Mouse (Mus musculus): ENCODE data around the gene Tlcd2. TPM values are rescaled to one million over a fixed set of nuclear protein-coding genes. Genes with fewer than 3 reads are reported as not detected.
"Not testable (repeated sequence)": the region's sequence is repeated elsewhere in the genome, so short reads cannot be mapped to it uniquely, and the experiment has no call there.

Gene Tlcd2
- polyA plus RNA-seq, 1 experiment from 2014 or later: 12.1 TPM

GRCm38 (mm10) chr11:75453991-75454930 is 7.3 kb upstream of the Tlcd2 start, which contains the start of gene Wdr81:
TSS of gene Wdr81 (minus strand) at chr11:75454717.
- ATAC-seq (replicated peaks; ENCODE audit: extremely low read depth, insufficient read depth, low FRiP score): peak; percentile 91
- 2% methylated on average over 56 of the region's 56 CpGs for WGBS
- H3K4me1 ChIP-seq (ENCODE audit: control insufficient read depth, insufficient read depth, low read length): peaks cover 19% of the 10 kb centered on the region

GRCm38 (mm10) chr11:75455041-75455736 is 6.3 kb upstream of the Tlcd2 start:
- Histone ChIP-seq H3K36me3 (ENCODE audit: control insufficient read depth, insufficient read depth) (peaks cover 3% of the 10 kb centered on the region; the same call in 1 of the 2 replicates), H3K9me3 (replicated peaks; ENCODE audit: control insufficient read depth, low read length) (no peaks in the 10 kb centered on the region), H3K4me1 (ENCODE audit: control insufficient read depth, insufficient read depth, low read length) (peaks cover 28% of the 10 kb centered on the region), H3K4me2 (ENCODE audit: low read depth, low read length) (peak overlapping the region; percentile 99), H3K9ac (ENCODE audit: low read length) (peak overlapping the region; percentile 84), H3K27ac (ENCODE audit: low read length) (peak overlapping the region; percentile 41), H3K4me3 (ENCODE audit: low read length) (peak overlapping the region; percentile 83), H3K27me3 (ENCODE audit: control insufficient read depth, insufficient read depth, low read length) (no peaks in the 10 kb centered on the region)
- 71% methylated on average over 10 of the region's 10 CpGs for WGBS
- ATAC-seq (replicated peaks; ENCODE audit: extremely low read depth, insufficient read depth, low FRiP score): 0 out of 2 replicates have a peak, but pooled peaks have one; percentile 0

More at GRCm38 (mm10) chr11:75453991-75454930, 7.3 kb upstream of the Tlcd2 start, which contains the start of gene Wdr81:
- Histone ChIP-seq H3K27ac (ENCODE audit: low read length) (peak within 1 kb of the TSS; percentile 41), H3K4me3 (ENCODE audit: low read length) (peak within 1 kb of the TSS; percentile 83), H3K4me2 (ENCODE audit: low read depth, low read length) (peak within 1 kb of the TSS; percentile 99), H3K9ac (ENCODE audit: low read length) (peak within 1 kb of the TSS; percentile 84), H3K9me3 (replicated peaks; ENCODE audit: control insufficient read depth, low read length) (no peaks in the 10 kb centered on the region), H3K27me3 (ENCODE audit: control insufficient read depth, insufficient read depth, low read length) (no peaks in the 10 kb centered on the region), H3K36me3 (ENCODE audit: control insufficient read depth, insufficient read depth) (peaks cover 5% of the 10 kb centered on the region; the same call in 1 of the 2 replicates)

GRCm38 (mm10) chr11:75455971-75456370 is 5.5 kb upstream of the Tlcd2 start:
- ATAC-seq (replicated peaks; ENCODE audit: extremely low read depth, insufficient read depth, low FRiP score); H3K27me3 ChIP-seq (ENCODE audit: control insufficient read depth, insufficient read depth, low read length); H3K9ac ChIP-seq (ENCODE audit: low read length); H3K9me3 ChIP-seq (replicated peaks; ENCODE audit: control insufficient read depth, low read length); H3K4me3 ChIP-seq (ENCODE audit: low read length); H3K27ac ChIP-seq (ENCODE audit: low read length); H3K4me2 ChIP-seq (ENCODE audit: low read depth, low read length); H3K36me3 ChIP-seq (ENCODE audit: control insufficient read depth, insufficient read depth): not testable (repeated sequence)
- peaks cover 29% of the 10 kb centered on the region for H3K4me1 ChIP-seq (ENCODE audit: control insufficient read depth, insufficient read depth, low read length)
- 79% methylated on average over 2 of the region's 2 CpGs for WGBS

GRCm38 (mm10) chr11:75456440-75456871 is 5.1 kb upstream of the Tlcd2 start:
- Histone ChIP-seq H3K4me3 (ENCODE audit: low read length) (no peak overlapping the region), H3K27ac (ENCODE audit: low read length) (no peak overlapping the region), H3K27me3 (ENCODE audit: control insufficient read depth, insufficient read depth, low read length) (no peaks in the 10 kb centered on the region), H3K9ac (ENCODE audit: low read length) (no peak overlapping the region), H3K9me3 (replicated peaks; ENCODE audit: control insufficient read depth, low read length) (no peaks in the 10 kb centered on the region), H3K36me3 (ENCODE audit: control insufficient read depth, insufficient read depth) (peaks cover 3% of the 10 kb centered on the region; the same call in 1 of the 2 replicates), H3K4me2 (ENCODE audit: low read depth, low read length) (no peak overlapping the region), H3K4me1 (ENCODE audit: control insufficient read depth, insufficient read depth, low read length) (peaks cover 29% of the 10 kb centered on the region)
- WGBS: 79% methylated on average over 7 of the region's 7 CpGs
- no peak for ATAC-seq (replicated peaks; ENCODE audit: extremely low read depth, insufficient read depth, low FRiP score)

- Histone ChIP-seq H3K27ac (ENCODE audit: low read length) (no peak overlapping the region), H3K36me3 (ENCODE audit: control insufficient read depth, insufficient read depth) (no peaks in the 10 kb centered on the region), H3K9me3 (replicated peaks; ENCODE audit: control insufficient read depth, low read length) (no peaks in the 10 kb centered on the region), H3K27me3 (ENCODE audit: control insufficient read depth, insufficient read depth, low read length) (no peaks in the 10 kb centered on the region), H3K4me3 (ENCODE audit: low read length) (no peak overlapping the region), H3K4me2 (ENCODE audit: low read depth, low read length) (no peak overlapping the region), H3K9ac (ENCODE audit: low read length) (no peak overlapping the region), H3K4me1 (ENCODE audit: control insufficient read depth, insufficient read depth, low read length) (peaks cover 35% of the 10 kb centered on the region)
- 15% methylated on average over 3 of the region's 3 CpGs for WGBS
- no peak for ATAC-seq (replicated peaks; ENCODE audit: extremely low read depth, insufficient read depth, low FRiP score)
Measured at GRCm38 (mm10) chr11:75458169-75458568, 3.3 kb upstream of the Tlcd2 start.

GRCm38 (mm10) chr11:75458628-75459041 is 2.9 kb upstream of the Tlcd2 start:
- H3K4me2 ChIP-seq (ENCODE audit: low read depth, low read length): no peak overlapping the region
- WGBS: 53% methylated on average over 8 of the region's 8 CpGs
- no peak overlapping the region for H3K4me3 ChIP-seq (ENCODE audit: low read length)
- peaks cover 36% of the 10 kb centered on the region for H3K4me1 ChIP-seq (ENCODE audit: control insufficient read depth, insufficient read depth, low read length)
- peak overlapping the region; percentile 98; the same call in 1 of the 2 replicates for H3K27ac ChIP-seq (ENCODE audit: low read length)
- no peak overlapping the region; the same call in 1 of the 2 replicates for H3K9ac ChIP-seq (ENCODE audit: low read length)
- H3K36me3 ChIP-seq (ENCODE audit: control insufficient read depth, insufficient read depth): no peaks in the 10 kb centered on the region
- ATAC-seq (replicated peaks; ENCODE audit: extremely low read depth, insufficient read depth, low FRiP score): no peak
- no peaks in the 10 kb centered on the region for H3K9me3 ChIP-seq (replicated peaks; ENCODE audit: control insufficient read depth, low read length)
- H3K27me3 ChIP-seq (ENCODE audit: control insufficient read depth, insufficient read depth, low read length): no peaks in the 10 kb centered on the region

GRCm38 (mm10) chr11:75459141-75459711 is 2.3 kb upstream of the Tlcd2 start:
- WGBS: 68% methylated on average over 5 of the region's 5 CpGs
- Histone ChIP-seq H3K4me3 (ENCODE audit: low read length) (no peak overlapping the region), H3K9me3 (replicated peaks; ENCODE audit: control insufficient read depth, low read length) (no peaks in the 10 kb centered on the region), H3K4me2 (ENCODE audit: low read depth, low read length) (peak overlapping the region; percentile 92; the same call in 1 of the 2 replicates), H3K27me3 (ENCODE audit: control insufficient read depth, insufficient read depth, low read length) (no peaks in the 10 kb centered on the region), H3K9ac (ENCODE audit: low read length) (no peak overlapping the region), H3K4me1 (ENCODE audit: control insufficient read depth, insufficient read depth, low read length) (peaks cover 33% of the 10 kb centered on the region), H3K27ac (ENCODE audit: low read length) (peak overlapping the region; percentile 98), H3K36me3 (ENCODE audit: control insufficient read depth, insufficient read depth) (no peaks in the 10 kb centered on the region)
- ATAC-seq (replicated peaks; ENCODE audit: extremely low read depth, insufficient read depth, low FRiP score): no peak

GRCm38 (mm10) chr11:75459751-75460102 is 1.8 kb upstream of the Tlcd2 start:
- Histone ChIP-seq H3K4me3 (ENCODE audit: low read length) (peak overlapping the region; percentile 55), H3K27me3 (ENCODE audit: control insufficient read depth, insufficient read depth, low read length) (no peaks in the 10 kb centered on the region), H3K36me3 (ENCODE audit: control insufficient read depth, insufficient read depth) (peaks cover 3% of the 10 kb centered on the region), H3K4me2 (ENCODE audit: low read depth, low read length) (peak overlapping the region; percentile 92), H3K4me1 (ENCODE audit: control insufficient read depth, insufficient read depth, low read length) (peaks cover 32% of the 10 kb centered on the region), H3K9ac (ENCODE audit: low read length) (peak overlapping the region; percentile 58; the same call in 1 of the 2 replicates), H3K9me3 (replicated peaks; ENCODE audit: control insufficient read depth, low read length) (no peaks in the 10 kb centered on the region), H3K27ac (ENCODE audit: low read length) (peak overlapping the region; percentile 98)
- ATAC-seq (replicated peaks; ENCODE audit: extremely low read depth, insufficient read depth, low FRiP score): no peak
- 21% methylated on average over 5 of the region's 5 CpGs for WGBS
